Mouse (Mus musculus): ENCODE results near the gene Bmt2. TPM values are rescaled to one million over a fixed set of nuclear protein-coding genes. Genes with fewer than 3 reads are reported as not detected.

Bmt2 gene
- polyA plus RNA-seq, 1 experiment from 2014 or later, result 16.8 TPM

- Histone ChIP-seq H3K9ac (ENCODE audit: low read length) (no peak overlapping the region), H3K36me3 (ENCODE audit: control insufficient read depth, insufficient read depth) (peaks cover 7% of the 10 kb centered on the region; the same call in 1 of the 2 replicates), H3K27ac (ENCODE audit: low read length) (peak overlapping the region; percentile 51), H3K4me1 (ENCODE audit: control insufficient read depth, insufficient read depth, low read length) (no peaks in the 10 kb centered on the region), H3K9me3 (replicated peaks; ENCODE audit: control insufficient read depth, low read length) (no peaks in the 10 kb centered on the region), H3K4me3 (ENCODE audit: low read length) (no peak overlapping the region), H3K27me3 (ENCODE audit: control insufficient read depth, insufficient read depth, low read length) (no peaks in the 10 kb centered on the region), H3K4me2 (ENCODE audit: low read depth, low read length) (no peak overlapping the region)
- ATAC-seq (replicated peaks; ENCODE audit: extremely low read depth, insufficient read depth, low FRiP score), result peak; percentile 90
- 28% methylated on average over 3 of the region's 3 CpGs for WGBS
Measured at GRCm38 (mm10) chr6:13636582-13636989, 41.2 kb downstream of the Bmt2 start.

DNA sequence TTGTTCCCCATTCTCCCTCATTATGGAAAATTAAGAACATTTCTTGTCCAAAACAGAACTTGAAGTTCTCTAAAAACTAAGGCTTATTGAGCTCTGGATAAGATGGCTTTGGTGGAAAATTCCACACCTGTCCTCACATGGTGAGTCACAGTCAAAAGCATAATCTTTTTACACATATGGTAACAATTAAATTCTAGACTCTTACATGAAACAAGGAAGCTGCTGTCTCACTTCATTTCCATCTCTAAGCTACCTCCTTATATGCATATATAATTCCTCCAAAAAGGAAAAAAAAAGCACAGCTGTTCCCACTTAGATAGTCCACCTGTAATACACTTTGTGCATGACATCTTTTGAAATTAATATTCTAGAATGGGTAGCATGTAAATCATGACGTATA is 45.2 kb downstream of the Bmt2 start:
- peaks cover 6% of the 10 kb centered on the region; the same call in 1 of the 2 replicates for H3K36me3 ChIP-seq (ENCODE audit: control insufficient read depth, insufficient read depth)
- no peak overlapping the region for H3K4me2 ChIP-seq (ENCODE audit: low read depth, low read length)
- no peak overlapping the region for H3K9ac ChIP-seq (ENCODE audit: low read length)
- H3K4me1 ChIP-seq (ENCODE audit: control insufficient read depth, insufficient read depth, low read length), result no peaks in the 10 kb centered on the region
- no peak overlapping the region for H3K4me3 ChIP-seq (ENCODE audit: low read length)
- ATAC-seq (replicated peaks; ENCODE audit: extremely low read depth, insufficient read depth, low FRiP score), result no peak
- H3K27ac ChIP-seq (ENCODE audit: low read length), result no peak overlapping the region
- H3K27me3 ChIP-seq (ENCODE audit: control insufficient read depth, insufficient read depth, low read length), result no peaks in the 10 kb centered on the region
- no peaks in the 10 kb centered on the region for H3K9me3 ChIP-seq (replicated peaks; ENCODE audit: control insufficient read depth, low read length)
- WGBS, result 89% methylated on average over 1 of the region's 1 CpGs

- H3K4me3 ChIP-seq (ENCODE audit: low read length), result no peak overlapping the region
- H3K36me3 ChIP-seq (ENCODE audit: control insufficient read depth, insufficient read depth), result peaks cover 6% of the 10 kb centered on the region; the same call in 1 of the 2 replicates
- no peaks in the 10 kb centered on the region for H3K4me1 ChIP-seq (ENCODE audit: control insufficient read depth, insufficient read depth, low read length)
- H3K27ac ChIP-seq (ENCODE audit: low read length), result no peak overlapping the region
- H3K4me2 ChIP-seq (ENCODE audit: low read depth, low read length), result no peak overlapping the region
- no peak overlapping the region for H3K9ac ChIP-seq (ENCODE audit: low read length)
- H3K27me3 ChIP-seq (ENCODE audit: control insufficient read depth, insufficient read depth, low read length), result no peaks in the 10 kb centered on the region
- no peak for ATAC-seq (replicated peaks; ENCODE audit: extremely low read depth, insufficient read depth, low FRiP score)
- no peaks in the 10 kb centered on the region for H3K9me3 ChIP-seq (replicated peaks; ENCODE audit: control insufficient read depth, low read length)
- WGBS, result 53% methylated on average over 2 of the region's 2 CpGs
Measured at GRCm38 (mm10) chr6:13630607-13631006, 47.2 kb downstream of the Bmt2 start.

DNA sequence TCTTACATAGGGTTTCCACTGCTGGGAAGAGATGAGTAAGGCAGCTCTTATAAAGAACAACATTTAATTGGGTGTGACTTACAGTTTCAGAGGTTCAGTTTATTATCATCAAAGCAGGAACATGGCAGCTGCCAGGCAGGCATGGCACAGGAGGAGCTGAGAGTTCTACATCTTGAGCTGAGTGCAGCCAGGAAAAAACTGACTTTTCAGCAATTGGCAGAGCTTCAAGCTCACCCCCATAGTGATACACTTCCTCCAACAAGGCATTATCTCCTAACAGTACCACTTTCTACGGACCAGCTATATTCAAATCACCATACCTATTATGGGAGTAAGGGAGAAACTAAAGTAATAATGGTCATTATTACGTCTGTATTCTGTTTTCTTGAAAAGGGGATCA is 58.1 kb downstream of the Bmt2 start:
- Histone ChIP-seq H3K27me3 (ENCODE audit: control insufficient read depth, insufficient read depth, low read length) (no peaks in the 10 kb centered on the region), H3K4me3 (ENCODE audit: low read length) (no peak overlapping the region), H3K27ac (ENCODE audit: low read length) (no peak overlapping the region), H3K4me2 (ENCODE audit: low read depth, low read length) (no peak overlapping the region), H3K4me1 (ENCODE audit: control insufficient read depth, insufficient read depth, low read length) (no peaks in the 10 kb centered on the region), H3K9me3 (replicated peaks; ENCODE audit: control insufficient read depth, low read length) (no peaks in the 10 kb centered on the region), H3K36me3 (ENCODE audit: control insufficient read depth, insufficient read depth) (no peaks in the 10 kb centered on the region), H3K9ac (ENCODE audit: low read length) (no peak overlapping the region)
- no peak for ATAC-seq (replicated peaks; ENCODE audit: extremely low read depth, insufficient read depth, low FRiP score)
- WGBS, result 83% methylated on average over 2 of the region's 2 CpGs

DNA sequence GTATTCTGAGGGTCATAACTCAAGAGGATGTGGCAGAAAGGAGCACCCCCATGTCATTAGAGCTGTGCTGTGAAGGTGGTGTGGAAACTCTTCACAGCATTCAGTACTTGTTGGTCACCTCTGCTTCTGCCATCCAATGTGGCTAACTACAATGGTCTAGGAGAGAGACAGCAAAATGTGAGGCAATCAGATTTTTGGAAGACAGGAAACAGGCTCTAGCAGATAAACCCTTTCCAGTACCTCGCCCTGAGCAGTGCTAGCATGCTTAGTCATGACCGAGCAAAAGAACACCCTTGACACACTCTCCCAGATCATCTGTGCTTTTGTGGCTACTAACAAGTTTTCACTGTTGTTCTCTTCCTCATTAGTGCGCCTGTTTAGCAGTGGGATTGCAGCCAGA is 60.7 kb downstream of the Bmt2 start:
- H3K4me3 ChIP-seq (ENCODE audit: low read length), result no peak overlapping the region
- H3K4me1 ChIP-seq (ENCODE audit: control insufficient read depth, insufficient read depth, low read length), result no peaks in the 10 kb centered on the region
- no peak overlapping the region for H3K4me2 ChIP-seq (ENCODE audit: low read depth, low read length)
- H3K9me3 ChIP-seq (replicated peaks; ENCODE audit: control insufficient read depth, low read length), result no peaks in the 10 kb centered on the region
- no peak overlapping the region for H3K9ac ChIP-seq (ENCODE audit: low read length)
- H3K36me3 ChIP-seq (ENCODE audit: control insufficient read depth, insufficient read depth), result no peaks in the 10 kb centered on the region
- WGBS, result 75% methylated on average over 3 of the region's 3 CpGs
- ATAC-seq (replicated peaks; ENCODE audit: extremely low read depth, insufficient read depth, low FRiP score), result no peak
- no peaks in the 10 kb centered on the region for H3K27me3 ChIP-seq (ENCODE audit: control insufficient read depth, insufficient read depth, low read length)
- no peak overlapping the region for H3K27ac ChIP-seq (ENCODE audit: low read length)

DNA sequence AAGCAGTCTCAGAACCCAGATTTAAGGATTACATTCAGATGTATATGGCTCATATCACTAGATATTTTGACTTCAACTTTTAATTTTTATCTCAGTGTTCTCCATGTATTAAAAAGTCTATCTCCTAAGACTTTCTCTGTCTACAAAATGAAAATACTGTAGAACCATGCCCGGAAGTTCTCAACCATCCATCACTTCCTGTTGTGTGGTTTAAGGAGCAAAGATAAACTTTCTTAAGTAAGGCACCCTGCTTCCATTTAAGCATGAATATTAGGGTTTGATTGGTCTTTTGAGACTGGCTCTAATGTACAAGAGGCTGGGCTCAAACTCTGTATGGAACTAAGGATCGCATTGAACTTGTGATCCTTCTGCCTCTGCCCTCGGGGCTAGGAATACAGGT is 63.2 kb downstream of the Bmt2 start:
- WGBS, result 86% methylated on average over 3 of the region's 3 CpGs
- H3K9me3 ChIP-seq (replicated peaks; ENCODE audit: control insufficient read depth, low read length), result peaks cover 2% of the 10 kb centered on the region; the same call in 1 of the 2 replicates
- no peak for ATAC-seq (replicated peaks; ENCODE audit: extremely low read depth, insufficient read depth, low FRiP score)

GRCm38 (mm10) chr6:13613671-13614070 is 64.1 kb downstream of the Bmt2 start:
- Histone ChIP-seq H3K9me3 (replicated peaks; ENCODE audit: control insufficient read depth, low read length) (peaks cover 2% of the 10 kb centered on the region; the same call in 1 of the 2 replicates), H3K27ac (ENCODE audit: low read length) (no peak overlapping the region), H3K4me1 (ENCODE audit: control insufficient read depth, insufficient read depth, low read length) (no peaks in the 10 kb centered on the region), H3K9ac (ENCODE audit: low read length) (no peak overlapping the region), H3K27me3 (ENCODE audit: control insufficient read depth, insufficient read depth, low read length) (no peaks in the 10 kb centered on the region), H3K36me3 (ENCODE audit: control insufficient read depth, insufficient read depth) (no peaks in the 10 kb centered on the region), H3K4me2 (ENCODE audit: low read depth, low read length) (no peak overlapping the region), H3K4me3 (ENCODE audit: low read length) (no peak overlapping the region)
- 81% methylated on average over 3 of the region's 3 CpGs for WGBS
- no peak for ATAC-seq (replicated peaks; ENCODE audit: extremely low read depth, insufficient read depth, low FRiP score)

More for the DNA sequence above, 63.2 kb downstream of the Bmt2 start:
- H3K4me2 ChIP-seq (ENCODE audit: low read depth, low read length), result no peak overlapping the region
- no peaks in the 10 kb centered on the region for H3K4me1 ChIP-seq (ENCODE audit: control insufficient read depth, insufficient read depth, low read length)
- H3K9ac ChIP-seq (ENCODE audit: low read length), result no peak overlapping the region
- H3K36me3 ChIP-seq (ENCODE audit: control insufficient read depth, insufficient read depth), result no peaks in the 10 kb centered on the region
- H3K27ac ChIP-seq (ENCODE audit: low read length), result no peak overlapping the region
- H3K27me3 ChIP-seq (ENCODE audit: control insufficient read depth, insufficient read depth, low read length), result no peaks in the 10 kb centered on the region
- no peak overlapping the region for H3K4me3 ChIP-seq (ENCODE audit: low read length)

DNA sequence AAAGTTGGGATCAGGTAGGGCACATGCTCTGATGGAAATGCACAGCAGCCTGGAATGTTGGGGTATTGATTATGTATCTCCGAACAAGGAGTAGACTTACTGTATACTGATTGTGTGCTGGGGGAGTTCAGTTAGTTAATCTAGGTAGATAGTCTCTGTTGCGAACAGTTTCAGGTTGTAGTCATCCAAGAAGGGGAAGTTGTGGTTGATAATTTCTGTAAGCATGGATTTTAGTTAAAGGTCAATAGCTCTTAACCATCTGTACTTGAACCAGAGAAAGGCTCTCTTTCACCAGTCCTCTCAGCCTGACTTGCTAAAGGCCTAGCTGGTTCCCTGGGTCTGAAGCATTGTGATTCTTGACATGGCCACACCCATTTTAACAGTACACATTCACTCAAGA is 66.9 kb downstream of the Bmt2 start:
- no peak for ATAC-seq (replicated peaks; ENCODE audit: extremely low read depth, insufficient read depth, low FRiP score)
- H3K27ac ChIP-seq (ENCODE audit: low read length), result no peak overlapping the region
- H3K4me2 ChIP-seq (ENCODE audit: low read depth, low read length), result no peak overlapping the region
- H3K4me3 ChIP-seq (ENCODE audit: low read length), result no peak overlapping the region
- H3K9me3 ChIP-seq (replicated peaks; ENCODE audit: control insufficient read depth, low read length), result peaks cover 2% of the 10 kb centered on the region; the same call in 1 of the 2 replicates
- WGBS, result 92% methylated on average over 2 of the region's 2 CpGs
- H3K36me3 ChIP-seq (ENCODE audit: control insufficient read depth, insufficient read depth), result no peaks in the 10 kb centered on the region
- no peak overlapping the region for H3K9ac ChIP-seq (ENCODE audit: low read length)
- peaks cover 8% of the 10 kb centered on the region for H3K4me1 ChIP-seq (ENCODE audit: control insufficient read depth, insufficient read depth, low read length)
- no peaks in the 10 kb centered on the region for H3K27me3 ChIP-seq (ENCODE audit: control insufficient read depth, insufficient read depth, low read length)

DNA sequence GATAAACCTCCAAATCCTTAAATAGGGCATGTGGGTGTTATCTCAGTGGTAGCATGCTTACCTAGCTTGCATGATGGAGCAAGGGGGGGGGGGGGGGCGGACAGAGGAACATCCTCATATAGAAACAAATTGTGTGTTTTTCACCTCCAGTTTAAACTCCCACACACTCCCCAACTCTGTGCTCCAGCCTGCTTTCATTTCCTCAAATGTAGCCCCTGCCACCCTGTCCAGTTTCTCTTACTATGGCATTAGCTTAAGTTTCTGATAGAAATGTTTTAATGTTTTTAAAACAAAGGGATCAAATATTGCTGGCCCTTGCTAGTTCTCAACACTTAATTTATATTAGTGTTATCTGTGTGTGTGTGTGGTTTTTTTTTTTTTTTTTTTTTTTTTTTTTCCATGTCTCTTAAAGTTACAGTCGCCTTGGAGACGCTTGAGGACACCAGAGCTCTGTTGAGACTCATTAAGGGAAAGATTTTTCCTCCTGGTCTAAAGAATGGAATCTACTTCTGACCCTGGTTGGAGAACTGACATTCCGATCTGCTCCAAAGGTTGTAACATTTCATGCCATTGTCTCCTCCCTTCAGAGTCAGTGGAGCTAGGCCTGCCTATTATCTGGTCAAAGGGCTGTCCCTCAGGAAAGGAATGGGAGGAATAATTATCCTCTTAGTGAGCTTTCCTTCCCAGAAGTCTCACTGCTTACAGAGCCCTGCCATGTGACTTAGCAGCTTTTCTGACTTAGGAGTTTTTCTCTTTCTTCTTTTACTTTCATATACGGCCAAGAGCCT is 68.2 kb downstream of the Bmt2 start:
- Histone ChIP-seq H3K27ac (ENCODE audit: low read length) (no peak overlapping the region), H3K27me3 (ENCODE audit: control insufficient read depth, insufficient read depth, low read length) (no peaks in the 10 kb centered on the region), H3K9ac (ENCODE audit: low read length) (no peak overlapping the region), H3K36me3 (ENCODE audit: control insufficient read depth, insufficient read depth) (no peaks in the 10 kb centered on the region), H3K9me3 (replicated peaks; ENCODE audit: control insufficient read depth, low read length) (peaks cover 2% of the 10 kb centered on the region; the same call in 1 of the 2 replicates), H3K4me3 (ENCODE audit: low read length) (no peak overlapping the region), H3K4me2 (ENCODE audit: low read depth, low read length) (no peak overlapping the region), H3K4me1 (ENCODE audit: control insufficient read depth, insufficient read depth, low read length) (peaks cover 11% of the 10 kb centered on the region)
- no peak for ATAC-seq (replicated peaks; ENCODE audit: extremely low read depth, insufficient read depth, low FRiP score)
- WGBS, result 82% methylated on average over 5 of the region's 5 CpGs
